Mouse (Mus musculus) gastrocnemius, adult 2 months (tissue): Measurements from ENCODE around the gene Ints12. TPM values are rescaled to one million over a fixed set of nuclear protein-coding genes. Genes with fewer than 3 reads are reported as not detected.

ENCODE experiments used
- DNase-seq: peaks from one replicate; pipeline ENCODE4 v3.0.0; 2022
- H3K27ac ChIP-seq: fragments of 200-600 bp; 2 replicates; pipeline ENCODE4 v1.8.1; 2022; ENCODE audit warnings: mild to moderate bottlenecking
- H3K4me3 ChIP-seq: fragments of 200-600 bp; 2 replicates; pipeline ENCODE4 v1.8.1; 2022; ENCODE audit warnings: mild to moderate bottlenecking, moderate library complexity
- CTCF ChIP-seq: fragments of 200-600 bp; IDR thresholded peaks from 2 replicates; pipeline ENCODE4 v1.8.1; 2022; ENCODE audit warnings: antibody characterized with exemption, mild to moderate bottlenecking, moderate library complexity
- intact Hi-C: fragments of 180-260 bp; cut with DNase I; formaldehyde crosslinking; loops from one replicate; pipeline ENCODE4 v1.15.1; 2025
- total RNA-seq, 2 experiments: library from RNA; stranded (reverse); gene quantifications; 2 replicates each; pipeline ENCODE4 v1.2.3; 2021

Gene Ints12
- total RNA-seq, 2 experiments from 2014 or later = 7.4 to 7.5 TPM

DNA sequence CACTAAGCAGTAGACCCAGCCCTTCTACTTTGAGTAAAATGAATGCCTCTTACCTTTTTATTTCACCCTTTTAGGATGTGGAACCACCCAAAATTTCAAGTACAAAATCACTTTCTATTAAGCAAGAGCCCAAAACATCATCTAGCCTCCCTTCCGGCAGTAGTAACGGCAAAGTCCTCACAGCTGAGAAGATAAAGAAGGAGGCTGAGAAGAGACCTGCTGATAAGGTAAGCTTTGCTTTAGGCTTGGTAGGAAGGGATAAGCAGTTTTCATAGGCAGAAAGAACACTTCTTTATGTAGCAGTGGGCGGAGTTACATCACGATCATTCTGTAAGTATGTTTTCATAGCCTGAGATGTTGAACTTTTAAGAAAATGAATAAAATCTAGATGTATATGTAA lies 6.7 kb downstream of the Ints12 start:
- intact Hi-C loops = loop anchor here (10.0 kb wide), 1 partner anchor 414 kb away; the partner anchor contains the start of genes Aimp1 and Tbck
- no peak for DNase-seq
- no peak for TF ChIP-seq CTCF
- Histone ChIP-seq H3K4me3 (no peak overlapping the region), H3K27ac (no peak overlapping the region)

DNA sequence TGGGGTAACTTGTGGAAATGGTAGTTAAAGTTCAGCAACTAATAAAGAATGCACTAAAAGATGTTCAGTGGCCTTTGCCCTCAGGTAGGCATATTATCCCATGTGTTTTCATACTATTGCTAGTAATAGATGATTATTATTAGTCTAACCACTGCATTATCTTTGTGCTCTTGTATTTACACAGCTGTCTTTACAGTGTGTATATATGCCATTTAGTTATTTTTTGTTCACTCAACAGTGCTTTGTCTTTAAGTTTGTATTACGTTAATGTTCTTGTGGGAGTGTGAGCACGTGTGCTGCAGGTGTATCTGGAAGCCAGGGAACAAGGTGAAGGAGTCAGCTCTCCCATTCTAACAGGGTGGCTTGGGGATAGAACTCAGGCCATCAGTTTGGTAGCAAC lies 7.3 kb downstream of the Ints12 start:
- intact Hi-C loops = loop anchor here (10.0 kb wide), 1 partner anchor 414 kb away; the partner anchor contains the start of genes Aimp1 and Tbck
- Histone ChIP-seq H3K4me3 (no peak overlapping the region), H3K27ac (no peak overlapping the region)
- DNase-seq = no peak
- TF ChIP-seq CTCF = no peak

GRCm38 (mm10) chr3:133103768-133104167 lies 12.1 kb downstream of the Ints12 start:
- no peak for TF ChIP-seq CTCF
- no peak for DNase-seq
- intact Hi-C loops = no loop called here
- Histone ChIP-seq H3K27ac (no peak overlapping the region), H3K4me3 (no peak overlapping the region)

DNA sequence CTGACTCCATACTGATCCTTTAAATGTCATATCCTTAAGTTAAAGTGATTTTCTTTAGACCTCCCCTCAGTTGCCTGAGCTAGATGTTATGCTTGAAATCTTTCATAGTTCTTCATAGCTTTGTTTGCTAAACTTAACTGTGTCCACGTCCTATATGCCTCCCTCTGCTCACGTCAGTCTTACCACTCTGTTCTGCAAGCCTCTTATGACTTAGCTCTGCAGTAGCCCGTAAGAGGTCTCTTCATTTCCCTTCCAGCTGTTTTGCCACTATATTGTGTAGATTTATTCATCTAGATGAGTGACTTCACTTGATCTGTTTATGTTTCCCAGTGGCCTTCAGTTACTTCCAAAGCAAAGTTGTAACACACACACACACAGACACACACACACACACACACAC lies 12.8 kb downstream of the Ints12 start:
- Histone ChIP-seq H3K27ac (no peak overlapping the region), H3K4me3 (no peak overlapping the region)
- DNase-seq = no peak
- no peak for TF ChIP-seq CTCF
- intact Hi-C loops = no loop called here

DNA sequence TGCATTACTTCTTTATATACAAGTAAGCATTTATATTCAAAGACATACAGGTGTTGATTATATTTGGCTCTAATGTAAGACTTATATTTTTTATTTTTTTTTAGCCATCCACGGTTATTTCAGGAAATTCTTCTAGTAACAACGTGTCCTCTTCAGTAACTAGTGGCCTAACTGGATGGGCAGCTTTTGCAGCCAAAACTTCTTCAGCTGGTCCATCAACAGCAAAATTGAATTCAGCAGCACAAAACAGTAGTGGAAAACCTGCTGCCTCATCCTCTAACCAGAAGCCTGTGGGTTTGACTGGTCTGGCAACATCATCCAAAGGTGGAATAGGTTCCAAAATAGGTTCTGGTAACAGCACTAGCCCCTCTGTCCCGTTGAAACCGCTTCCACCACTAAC lies 17.1 kb downstream of the Ints12 start:
- Histone ChIP-seq H3K27ac (no peak overlapping the region), H3K4me3 (no peak overlapping the region)
- DNase-seq = no peak
- intact Hi-C loops = no loop called here
- no peak for TF ChIP-seq CTCF

- no peak for TF ChIP-seq CTCF
- Histone ChIP-seq H3K4me3 (no peak overlapping the region), H3K27ac (no peak overlapping the region)
- intact Hi-C loops = no loop called here
- DNase-seq = no peak
Observed at GRCm38 (mm10) chr3:133109844-133110243, 18.2 kb downstream of the Ints12 start.

DNA sequence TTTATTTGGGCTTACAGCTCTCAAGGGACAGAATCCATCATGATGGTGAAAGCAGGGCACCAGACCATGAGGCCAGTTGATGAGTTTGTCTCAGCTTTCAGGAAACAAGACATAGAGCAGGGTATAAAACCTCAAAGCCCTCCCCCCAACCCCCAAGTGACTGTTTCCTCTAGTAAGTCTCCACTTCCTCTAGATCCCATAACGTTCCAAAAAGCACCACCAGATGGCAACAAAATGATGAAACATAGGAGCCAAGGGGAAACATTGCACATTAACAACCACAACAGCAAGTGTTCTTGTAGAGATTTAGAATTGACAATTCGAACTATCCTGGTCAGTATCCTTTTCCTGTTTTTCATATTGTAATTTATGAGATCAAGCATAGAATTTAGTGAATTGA lies 20.1 kb downstream of the Ints12 start:
- H3K27ac ChIP-seq = no peak overlapping the region
- DNase-seq = no peak
- no peak overlapping the region for H3K4me3 ChIP-seq
- intact Hi-C loops = no loop called here
- TF ChIP-seq CTCF = peak; percentile 23; the same call in 1 of the 2 replicates

DNA sequence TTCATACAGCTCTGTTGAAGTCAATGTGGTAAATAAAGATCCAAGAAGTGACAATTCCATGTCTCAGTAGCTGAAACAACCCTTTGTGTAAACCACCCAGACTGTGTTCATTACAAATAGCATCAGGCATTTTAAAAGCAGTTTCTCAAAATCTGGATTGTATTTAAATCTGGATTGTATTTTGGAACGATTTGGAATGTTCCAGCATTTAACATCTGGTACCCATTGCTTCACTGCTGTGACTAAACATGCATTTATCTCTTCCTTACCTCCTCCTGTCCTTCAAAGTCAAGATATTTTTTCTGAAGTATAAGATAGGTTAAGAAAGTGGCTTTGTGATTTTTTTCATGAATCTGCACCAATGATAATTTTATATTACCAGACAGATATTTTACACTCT lies 21.6 kb downstream of the Ints12 start:
- DNase-seq = no peak
- intact Hi-C loops = no loop called here
- H3K27ac ChIP-seq = no peak overlapping the region
- H3K4me3 ChIP-seq = no peak overlapping the region
- no peak for TF ChIP-seq CTCF

- H3K27ac ChIP-seq = no peak overlapping the region
- H3K4me3 ChIP-seq = no peak overlapping the region
- TF ChIP-seq CTCF = no peak
- DNase-seq = no peak
- intact Hi-C loops = no loop called here
Observed at GRCm38 (mm10) chr3:133131372-133131771, 39.7 kb downstream of the Ints12 start.

- no peak for TF ChIP-seq CTCF
- no peak overlapping the region for H3K27ac ChIP-seq
- no peak overlapping the region for H3K4me3 ChIP-seq
- intact Hi-C loops = no loop called here
- no peak for DNase-seq
Observed at GRCm38 (mm10) chr3:133132611-133133010, 41.0 kb downstream of the Ints12 start.

- Histone ChIP-seq H3K27ac (no peak overlapping the region), H3K4me3 (no peak overlapping the region)
- no peak for TF ChIP-seq CTCF
- intact Hi-C loops = no loop called here
- DNase-seq = no peak
Observed at GRCm38 (mm10) chr3:133141877-133142276, 50.2 kb downstream of the Ints12 start.

DNA sequence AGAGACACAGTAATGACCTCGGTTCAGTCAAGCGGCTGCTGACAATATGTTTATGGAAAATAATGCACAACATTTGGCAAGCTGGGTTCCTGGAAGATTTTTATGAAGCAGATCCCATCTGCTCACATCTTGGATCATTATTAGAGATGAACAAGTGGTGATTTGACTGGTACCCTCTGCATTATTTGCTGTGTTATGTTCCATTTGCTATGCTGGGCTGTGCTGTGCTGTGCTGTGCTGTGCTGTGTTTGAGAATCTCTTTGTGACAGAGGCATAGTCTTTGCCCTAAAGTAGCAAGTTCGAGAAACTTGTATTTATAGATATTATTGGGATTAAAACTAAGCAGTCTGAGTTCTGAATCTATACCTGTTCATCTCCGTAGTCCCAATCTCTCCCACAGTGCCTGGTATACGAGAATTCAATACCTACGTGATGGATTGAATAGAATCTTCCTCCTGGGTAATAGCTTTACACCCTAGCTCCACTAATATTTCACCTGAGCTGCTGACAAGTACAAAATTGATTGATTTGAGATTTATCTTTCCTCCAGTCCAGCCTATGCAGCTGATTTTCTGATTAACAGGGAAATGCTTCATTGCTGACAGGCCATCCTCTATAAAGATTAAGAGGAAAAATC lies 53.0 kb downstream of the Ints12 start:
- DNase-seq = no peak
- H3K27ac ChIP-seq = no peak overlapping the region
- no peak overlapping the region for H3K4me3 ChIP-seq
- TF ChIP-seq CTCF = no peak
- intact Hi-C loops = no loop called here

DNA sequence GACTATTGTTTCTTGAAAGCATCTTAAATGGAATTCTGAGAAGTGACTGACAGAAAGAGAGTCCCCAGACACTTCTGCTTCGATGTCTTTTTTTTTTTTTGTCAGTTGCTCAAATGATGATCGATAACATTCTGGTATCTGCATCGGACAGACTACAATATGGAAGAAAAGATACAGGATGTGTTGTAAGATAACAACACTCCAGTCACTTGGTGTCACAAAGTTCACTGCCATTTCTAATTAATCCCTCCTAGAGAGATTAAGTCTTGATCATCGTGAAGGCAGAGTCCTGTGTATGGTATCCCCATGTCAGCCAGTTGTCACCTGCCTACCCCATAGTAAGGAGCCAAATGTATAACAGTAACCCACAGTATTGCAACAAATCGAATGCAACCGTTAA lies 60.0 kb downstream of the Ints12 start:
- no peak overlapping the region for H3K27ac ChIP-seq
- DNase-seq = no peak
- no peak overlapping the region for H3K4me3 ChIP-seq
- intact Hi-C loops = no loop called here
- TF ChIP-seq CTCF = no peak

- DNase-seq = no peak
- intact Hi-C loops = no loop called here
- Histone ChIP-seq H3K4me3 (no peak overlapping the region), H3K27ac (no peak overlapping the region)
- no peak for TF ChIP-seq CTCF
Observed at GRCm38 (mm10) chr3:133152831-133153230, 61.2 kb downstream of the Ints12 start.

GRCm38 (mm10) chr3:133153629-133154028 lies 62.0 kb downstream of the Ints12 start:
- Histone ChIP-seq H3K27ac (no peak overlapping the region), H3K4me3 (no peak overlapping the region)
- TF ChIP-seq CTCF = no peak
- no peak for DNase-seq
- intact Hi-C loops = no loop called here
